Mouse (Mus musculus) Patski (cell line): ENCODE measurements around the gene Psip1. TPM values are rescaled to one million over a fixed set of nuclear protein-coding genes. Genes with fewer than 3 reads are reported as not detected.
"Not testable (repeated sequence)": the region's sequence is repeated elsewhere in the genome, so short reads cannot be mapped to it uniquely, and the experiment has no call there.

Experiments
- ATAC-seq: fragments of 100-300 bp; one replicate; pipeline ENCODE4 v1.8.0; 2021
- CTCF ChIA-PET: fragments of 350-600 bp; sonication (Branson Sonifier 250); formaldehyde crosslinking; loops from one replicate; lab custom pipeline; 2022; ENCODE audit warnings: inconsistent platforms; lab: Charles Lee
- POLR2A ChIA-PET: fragments of 350-600 bp; sonication (Branson Sonifier 250); formaldehyde crosslinking; loops from one replicate; lab custom pipeline; 2022; ENCODE audit warnings: antibody characterized with exemption, inconsistent platforms; lab: Charles Lee
- DNase-seq: peaks from one replicate; pipeline ENCODE4 v3.0.0-alpha.2; 2011; ENCODE audit warnings: low read depth, low spot score
- H3K27me3 ChIP-seq: fragments of 371-371 bp; one replicate; pipeline ENCODE4 v1.5.1; 2021
- CTCF ChIP-seq: fragments of 100-300 bp; IDR thresholded peaks from one replicate; pipeline ENCODE4 v1.5.1; 2021
- in situ Hi-C: fragments of 300-500 bp; cut with MboI; formaldehyde crosslinking; loops from 3 replicates; pipeline ENCODE4 v1.11.1; 2018; ENCODE audit warnings: low pct_unique_long_range_greater_than_20kb, mixed read lengths
- polyA plus RNA-seq: library from polyadenylated mRNA; unstranded; gene quantifications from one replicate; pipeline ENCODE4 v1.2.3, GENCODE M21; 2021

Gene Psip1
- polyA plus RNA-seq, 1 experiment from 2014 or later, result 97.9 TPM

DNA sequence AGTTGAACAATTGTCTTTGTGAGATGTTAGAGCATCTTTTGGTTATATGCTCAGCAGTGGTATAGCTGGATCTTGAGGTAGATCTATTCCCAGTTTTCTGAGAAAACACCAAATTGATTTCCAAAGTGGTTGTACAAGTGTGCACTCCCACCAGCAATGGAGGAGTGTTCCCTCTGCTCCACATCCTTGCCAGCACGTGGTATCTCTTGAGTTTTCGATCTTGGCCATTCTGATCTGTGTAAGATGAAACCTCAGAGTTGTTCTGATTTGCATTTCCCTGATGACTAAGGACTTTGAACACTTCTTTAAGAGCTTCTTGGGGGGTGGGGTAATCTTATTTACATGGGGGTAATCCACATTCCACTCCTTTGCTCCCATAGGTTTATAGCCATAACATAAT is 23.3 kb upstream of the Psip1 start:
- ATAC-seq, result no peak
- POLR2A ChIA-PET, result interaction anchor here (1.0 kb wide), 1 partner anchor 16 kb away, joined by 4 read pairs; the partner anchor contains the start of gene Ccdc171
- CTCF ChIA-PET, result no interaction called here
- DNase-seq, result no peak
- H3K27me3 ChIP-seq, result no peaks in the 10 kb centered on the region
- in situ Hi-C loops, result no loop called here
- TF ChIP-seq CTCF, result no peak

DNA sequence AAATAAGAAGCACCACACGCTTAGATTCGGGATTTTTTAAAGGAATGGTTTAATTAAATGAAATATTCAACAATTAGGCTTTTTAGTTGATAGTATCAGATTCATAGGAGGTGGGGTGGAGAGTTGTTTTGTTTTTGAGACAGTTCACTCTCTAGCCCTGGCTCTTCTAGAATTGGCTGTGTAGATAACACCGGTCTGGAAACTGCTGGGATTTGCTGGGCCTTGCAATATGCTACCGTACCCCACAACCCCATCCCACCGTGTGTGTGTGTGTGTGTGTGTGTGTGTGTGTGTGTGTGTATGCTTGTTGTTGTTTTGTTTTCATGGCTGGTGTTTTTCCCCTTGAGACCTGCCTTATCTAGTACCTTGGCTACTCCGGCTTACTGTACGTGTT is 14.8 kb upstream of the Psip1 start:
- in situ Hi-C loops, result no loop called here
- H3K27me3 ChIP-seq, result no peaks in the 10 kb centered on the region
- TF ChIP-seq CTCF, result no peak
- POLR2A ChIA-PET, result interaction anchor here (0.6 kb wide), 1 partner anchor 519 kb away, joined by 5 read pairs; no protein-coding TSS in a partner anchor
- ATAC-seq (no peak), DNase-seq (no peak)
- CTCF ChIA-PET, result no interaction called here

DNA sequence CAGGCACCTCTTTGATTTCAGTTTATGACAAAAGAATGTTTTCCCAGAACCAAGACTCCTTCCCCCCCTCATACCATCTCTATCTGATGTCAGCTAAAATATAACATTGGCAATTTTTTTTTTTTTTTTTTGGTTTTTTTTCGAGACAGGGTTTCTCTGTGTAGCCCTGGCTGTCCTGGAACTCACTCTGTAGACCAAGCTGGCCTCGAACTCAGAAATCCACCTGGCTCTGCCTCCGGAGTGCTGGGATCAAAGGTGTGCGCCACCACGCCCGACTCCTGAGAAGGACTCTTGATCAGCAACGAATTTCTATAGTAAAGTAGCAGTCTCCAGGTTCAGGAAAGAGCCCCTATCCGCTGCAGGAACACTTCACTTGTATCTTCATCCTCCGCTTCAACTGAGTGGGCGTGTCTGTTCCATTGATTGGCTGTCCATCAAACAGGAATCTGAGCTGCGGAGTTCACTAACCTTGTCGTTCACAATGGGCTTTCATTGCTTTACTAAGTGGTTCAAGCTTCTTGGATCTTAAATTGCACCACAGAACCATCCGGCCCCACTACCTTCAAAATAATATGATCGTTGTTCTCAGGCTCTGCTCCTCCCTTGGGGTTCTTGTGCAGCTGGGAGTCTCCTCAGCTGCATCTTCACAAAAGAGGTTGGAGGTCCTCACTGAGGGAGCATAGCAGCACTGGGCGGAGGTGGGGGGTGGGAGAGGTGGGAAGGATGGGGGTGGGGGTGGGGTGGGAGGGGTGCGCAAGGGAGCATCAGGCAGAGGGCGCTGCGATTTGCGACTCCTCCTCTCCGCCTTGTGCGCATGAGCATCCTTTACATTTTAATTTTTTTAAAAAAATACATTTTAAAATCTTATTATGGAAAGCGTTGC is 14.1 kb upstream of the Psip1 start:
- ChIA-PET CTCF (no interaction called here), POLR2A (no interaction called here)
- in situ Hi-C loops, result no loop called here
- DNase-seq (no peak), ATAC-seq (no peak)
- no peak for TF ChIP-seq CTCF
- H3K27me3 ChIP-seq, result no peaks in the 10 kb centered on the region

- ATAC-seq, DNase-seq, CTCF ChIA-PET, H3K27me3 ChIP-seq, in situ Hi-C loops, POLR2A ChIA-PET: not testable (repeated sequence)
Observed at GRCm38 (mm10) chr4:83497013-83497412, 10.8 kb upstream of the Psip1 start.

- in situ Hi-C loops, result no loop called here
Observed at GRCm38 (mm10) chr4:83493112-83493511, 6.9 kb upstream of the Psip1 start.

DNA sequence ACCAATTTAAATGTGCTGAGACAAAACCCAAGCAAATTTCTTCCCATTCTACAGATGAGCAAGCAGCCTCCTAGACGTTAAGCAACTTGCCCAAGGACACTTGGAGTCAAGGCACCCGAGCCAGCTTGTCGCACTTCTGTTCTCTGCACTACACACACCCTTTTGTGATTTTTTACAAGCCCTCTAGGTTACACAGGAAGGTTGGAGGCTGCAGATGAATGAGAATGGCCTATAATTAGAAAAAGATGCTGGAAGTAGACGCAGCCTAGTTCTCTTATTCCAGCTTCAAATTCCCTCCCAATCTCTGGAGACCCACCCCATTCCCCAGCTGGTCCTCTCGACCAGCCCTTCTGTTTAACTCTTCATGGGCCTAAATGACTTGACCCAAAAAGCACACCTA is 2.9 kb upstream of the Psip1 start:
- H3K27me3 ChIP-seq, result no peaks in the 10 kb centered on the region
- DNase-seq (no peak), ATAC-seq (no peak)
- POLR2A ChIA-PET, result interaction anchor here (0.6 kb wide), 1 partner anchor 59 kb away, joined by 3 read pairs; no protein-coding TSS in a partner anchor
- CTCF ChIA-PET, result no interaction called here
- TF ChIP-seq CTCF, result no peak
- in situ Hi-C loops, result no loop called here

More at GRCm38 (mm10) chr4:83493112-83493511, 6.9 kb upstream of the Psip1 start:
- DNase-seq, result no peak
- H3K27me3 ChIP-seq, result no peaks in the 10 kb centered on the region
- ChIA-PET POLR2A (no interaction called here), CTCF (no interaction called here)
- peak; percentile 34 for TF ChIP-seq CTCF
- ATAC-seq, result no peak

DNA sequence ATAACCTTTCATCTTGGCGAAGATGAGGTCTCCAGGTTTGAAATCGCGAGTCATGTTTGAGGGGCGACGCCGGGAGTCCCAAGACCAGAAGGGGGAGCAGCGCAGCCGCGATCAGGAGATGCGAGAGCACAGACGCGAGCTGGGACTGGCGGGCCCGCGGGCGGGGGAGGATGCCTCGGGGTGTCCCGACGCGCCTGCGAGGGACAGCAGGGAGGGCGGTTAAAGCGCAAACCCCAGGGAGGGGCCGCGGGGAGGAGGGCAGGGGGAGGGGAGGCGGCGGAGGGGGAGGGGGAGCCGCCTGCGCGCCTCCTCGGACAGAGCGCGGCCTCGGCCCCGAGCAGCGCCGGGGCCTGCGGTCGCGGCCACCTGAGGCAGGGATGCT is 533 bp downstream of the Psip1 start:
- POLR2A ChIA-PET, result interaction anchor here (1.8 kb wide), 1 partner anchor 30 kb away, joined by 4 read pairs; no protein-coding TSS in a partner anchor
- H3K27me3 ChIP-seq, result no peaks in the 10 kb centered on the region
- in situ Hi-C loops, result no loop called here
- ATAC-seq, result peak; percentile 80
- CTCF ChIA-PET, result interaction anchor here (1.3 to 2.1 kb wide), 2 partner anchors 38 to 95 kb away, joined by 3 to 8 read pairs; no protein-coding TSS in a partner anchor
- TF ChIP-seq CTCF, result peak; percentile 83
- DNase-seq, result peak; percentile 47

GRCm38 (mm10) chr4:83485250-83485649 is 1.0 kb downstream of the Psip1 start:
- ATAC-seq (no peak), DNase-seq (no peak)
- no peaks in the 10 kb centered on the region for H3K27me3 ChIP-seq
- POLR2A ChIA-PET, result no interaction called here
- no peak for TF ChIP-seq CTCF
- CTCF ChIA-PET, result interaction anchor here (1.0 to 2.1 kb wide), 3 partner anchors 26 to 95 kb away, joined by 3 to 8 read pairs (median 3); no protein-coding TSS in a partner anchor
- in situ Hi-C loops, result no loop called here

DNA sequence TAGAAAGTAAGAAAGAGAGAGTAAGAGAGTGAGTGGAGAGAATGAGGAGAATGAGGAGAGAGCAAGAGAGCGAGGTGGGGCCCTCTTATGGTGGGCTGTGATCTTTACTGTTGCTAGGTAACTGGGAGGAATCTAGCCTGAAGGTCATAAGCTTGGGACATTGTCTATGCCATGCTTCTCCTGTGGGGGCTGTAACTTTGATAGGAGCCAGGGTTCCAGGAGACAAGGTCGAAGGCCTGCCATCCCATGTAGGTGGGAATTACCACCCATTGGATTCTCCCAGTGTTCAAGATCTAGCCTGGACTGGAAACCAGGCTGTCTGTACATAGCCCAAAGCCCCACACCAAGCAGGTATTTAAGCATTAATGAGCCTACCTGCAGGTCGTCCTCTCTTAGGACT is 18.1 kb downstream of the Psip1 start:
- TF ChIP-seq CTCF, result no peak
- no peaks in the 10 kb centered on the region for H3K27me3 ChIP-seq
- CTCF ChIA-PET, result no interaction called here
- DNase-seq (no peak), ATAC-seq (no peak)
- in situ Hi-C loops, result no loop called here
- POLR2A ChIA-PET, result interaction anchor here (0.6 kb wide), 1 partner anchor 10 kb away, joined by 3 read pairs; no protein-coding TSS in a partner anchor

- ATAC-seq (no peak), DNase-seq (no peak)
- ChIA-PET POLR2A (interaction anchor here (0.6 kb wide), 1 partner anchor 9 kb away, joined by 3 read pairs; no protein-coding TSS in a partner anchor), CTCF (no interaction called here)
- no peaks in the 10 kb centered on the region for H3K27me3 ChIP-seq
- no peak for TF ChIP-seq CTCF
- in situ Hi-C loops, result no loop called here
Observed at GRCm38 (mm10) chr4:83467615-83468014, 18.6 kb downstream of the Psip1 start.

GRCm38 (mm10) chr4:83464827-83465226 is 21.4 kb downstream of the Psip1 start:
- CTCF ChIA-PET, result interaction anchor here (1.7 kb wide), 1 partner anchor 10 kb away, joined by 5 read pairs; no protein-coding TSS in a partner anchor
- no peak for DNase-seq

More at GRCm38 (mm10) chr4:83464827-83465226, 21.4 kb downstream of the Psip1 start:
- H3K27me3 ChIP-seq, result no peaks in the 10 kb centered on the region
- POLR2A ChIA-PET, result no interaction called here
- in situ Hi-C loops, result no loop called here
- no peak for ATAC-seq
- no peak for TF ChIP-seq CTCF
